Mouse (Mus musculus) kidney, embryonic 14.5 days (tissue): ENCODE measurements around the gene Prune1. TPM values are rescaled to one million over a fixed set of nuclear protein-coding genes. Genes with fewer than 3 reads are reported as not detected.
A peak's percentile ranks its signal among the peaks of the same experiment; 100 is the strongest.

ENCODE experiments used
- ATAC-seq: fragments of 200-750 bp; cut with Nextera tagmentation; 2 replicates; pipeline ENCODE4 v1.8.0; 2017; ENCODE audit warnings: moderate number of reproducible peaks, mild to moderate bottlenecking, moderate TSS enrichment, moderate library complexity; ENCODE audit not compliant: low FRiP score, low TSS enrichment
- H3K27ac ChIP-seq: fragments of 300-500 bp; sonication (generic); 2 replicates; pipeline ENCODE4 v1.5.1; 2014; ENCODE audit warnings: low read depth, mild to moderate bottlenecking, low read length, moderate library complexity, mixed read lengths
- H3K27me3 ChIP-seq: fragments of 300-500 bp; sonication (generic); 2 replicates; pipeline ENCODE4 v1.6.1; 2014; ENCODE audit warnings: mild to moderate bottlenecking, low read length; ENCODE audit not compliant: control insufficient read depth, insufficient read depth
- H3K36me3 ChIP-seq: fragments of 300-500 bp; sonication (generic); 2 replicates; pipeline ENCODE4 v1.6.1; 2014; ENCODE audit warnings: low read length, mixed read lengths; ENCODE audit not compliant: control insufficient read depth, insufficient read depth
- H3K4me1 ChIP-seq: fragments of 300-500 bp; sonication (generic); 2 replicates; pipeline ENCODE4 v1.6.1; 2014; ENCODE audit warnings: low read length, mixed read lengths; ENCODE audit not compliant: control insufficient read depth, insufficient read depth
- H3K4me2 ChIP-seq: fragments of 300-500 bp; sonication (generic); replicated peaks from 2 replicates; pipeline ENCODE4 v1.6.1; 2014; ENCODE audit warnings: low read depth, mild to moderate bottlenecking, low read length
- H3K4me3 ChIP-seq: fragments of 300-500 bp; sonication (generic); 2 replicates; pipeline ENCODE4 v1.5.1; 2014; ENCODE audit warnings: mild to moderate bottlenecking, low read length
- H3K9ac ChIP-seq: fragments of 300-500 bp; sonication (generic); 2 replicates; pipeline ENCODE4 v1.6.1; 2014; ENCODE audit warnings: low read depth, mild to moderate bottlenecking, low read length, moderate library complexity
- H3K9me3 ChIP-seq: fragments of 300-500 bp; sonication (generic); 2 replicates; pipeline ENCODE4 v1.6.1; 2016; ENCODE audit warnings: low read length; ENCODE audit not compliant: control insufficient read depth
- WGBS: fragments of 180-500 bp; shearing (Covaris S2); extraction: QIAGEN DNeasy Blood & Tissue Kit; methylation state at CpG from one replicate; pipeline ENCODE4 v1.1.7; 2014; 5-methylcytosine and 5-hydroxymethylcytosine counted together
- polyA plus RNA-seq: library from polyadenylated mRNA; unstranded; fragments of >200 nt; fragmentation: Nextera tagmentation; extraction: Ambion mirVana; gene quantifications from 2 replicates; pipeline ENCODE4 v1.2.1, GENCODE M21; 2014

Prune1 gene
- polyA plus RNA-seq, 1 experiment from 2014 or later: 22.1 TPM

DNA sequence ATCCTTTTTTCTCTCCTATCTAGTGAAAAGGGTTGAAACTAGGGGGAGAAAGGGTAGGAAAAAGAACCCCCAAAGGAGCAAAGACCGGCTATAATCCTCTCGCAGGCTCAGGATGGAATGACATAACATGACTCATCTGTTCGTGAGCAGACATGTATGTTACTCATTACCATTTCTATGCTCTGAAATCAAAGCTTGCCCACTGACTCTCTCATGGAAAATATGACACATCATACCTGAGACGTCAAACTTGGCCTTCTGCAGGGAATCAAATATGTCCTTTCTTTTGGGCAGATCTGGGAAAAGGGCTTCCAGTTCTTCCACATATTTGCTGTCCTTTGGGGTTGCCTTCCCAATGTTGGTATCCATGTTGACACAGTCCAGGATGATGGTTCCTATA, 19.9 kb downstream of the Prune1 start:
- H3K4me2 ChIP-seq: no peak overlapping the region
- no peak overlapping the region for H3K4me3 ChIP-seq
- no peaks in the 10 kb centered on the region for H3K27me3 ChIP-seq
- no peaks in the 10 kb centered on the region for H3K9me3 ChIP-seq
- H3K36me3 ChIP-seq: peaks cover 51% of the 10 kb centered on the region
- 89% methylated on average over 4 of the region's 4 CpGs for WGBS
- H3K9ac ChIP-seq: no peak overlapping the region
- no peak for ATAC-seq
- H3K27ac ChIP-seq: no peak overlapping the region
- H3K4me1 ChIP-seq: no peaks in the 10 kb centered on the region

DNA sequence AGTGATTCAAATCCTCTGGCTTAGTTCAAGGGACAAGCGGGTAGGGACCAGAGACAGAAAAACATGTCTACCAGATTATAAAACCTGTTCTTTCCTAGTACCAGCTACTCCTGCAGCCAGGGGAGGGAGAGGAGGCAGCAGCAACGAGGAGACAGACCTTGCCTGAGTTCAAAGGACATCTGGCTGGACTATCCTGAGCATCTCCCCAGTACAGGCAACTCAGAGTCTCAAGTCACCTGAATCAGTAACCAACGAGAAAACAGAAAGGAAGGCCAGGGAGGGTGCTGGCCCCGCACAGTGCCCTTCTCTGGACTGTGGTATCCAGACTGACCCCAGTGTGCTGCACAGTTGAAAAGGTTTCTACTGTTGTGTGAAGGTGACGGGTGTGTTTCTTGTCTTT, 24.9 kb downstream of the Prune1 start:
- H3K27me3 ChIP-seq: no peaks in the 10 kb centered on the region
- H3K4me2 ChIP-seq: no peak overlapping the region
- no peaks in the 10 kb centered on the region for H3K9me3 ChIP-seq
- WGBS: 75% methylated on average over 5 of the region's 5 CpGs
- H3K36me3 ChIP-seq: peaks cover 54% of the 10 kb centered on the region
- H3K27ac ChIP-seq: no peak overlapping the region
- H3K4me1 ChIP-seq: no peaks in the 10 kb centered on the region
- no peak for ATAC-seq
- no peak overlapping the region for H3K9ac ChIP-seq
- H3K4me3 ChIP-seq: no peak overlapping the region

DNA sequence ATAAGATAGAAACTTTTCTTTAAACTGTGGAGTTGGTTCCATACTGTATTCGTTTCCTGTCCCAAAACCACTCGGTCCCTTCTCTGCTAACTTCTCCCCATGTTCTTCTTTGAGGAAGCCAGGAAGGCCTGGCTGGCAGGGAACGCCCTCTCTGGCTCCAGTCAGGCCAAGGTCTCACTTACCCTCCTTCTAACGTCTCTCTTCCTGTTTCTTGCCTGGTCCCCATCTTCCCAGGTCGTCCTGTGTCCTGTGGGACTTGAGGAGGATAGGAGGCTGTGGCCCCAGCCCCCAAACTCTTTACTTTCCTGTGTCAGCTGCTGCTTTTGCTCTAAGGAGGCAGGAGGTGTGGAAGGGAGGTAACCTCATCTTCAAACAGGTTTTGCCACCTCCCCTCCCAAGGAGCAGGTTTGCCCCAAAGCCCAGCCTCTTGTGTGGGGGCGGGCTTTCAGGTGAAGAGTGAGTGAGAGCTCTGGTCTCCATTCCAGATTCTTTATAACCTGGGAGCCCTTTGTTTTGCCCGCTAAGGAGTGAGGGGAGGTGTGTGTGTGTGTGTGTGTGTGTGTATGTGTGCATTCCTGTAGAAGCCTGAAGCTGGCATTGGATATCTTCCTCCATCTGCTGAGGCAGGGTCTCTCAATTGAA, 31.0 kb downstream of the Prune1 start, which contains the start of gene Bnipl:
Bnipl (minus strand) TSS at position 411 of the 642 bp plus-strand sequence.
- Histone ChIP-seq H3K36me3 (peaks cover 16% of the 10 kb centered on the region; the same call in 1 of the 2 replicates), H3K4me2 (no peak within 1 kb of the TSS), H3K4me3 (no peak within 1 kb of the TSS), H3K27me3 (no peaks in the 10 kb centered on the region), H3K27ac (0 out of 2 replicates have a peak within 1 kb of the TSS, but pooled peaks have one; percentile 17), H3K9ac (no peak within 1 kb of the TSS), H3K4me1 (no peaks in the 10 kb centered on the region), H3K9me3 (no peaks in the 10 kb centered on the region)
- no peak for ATAC-seq
- 50% methylated on average over 7 of the region's 7 CpGs for WGBS

DNA sequence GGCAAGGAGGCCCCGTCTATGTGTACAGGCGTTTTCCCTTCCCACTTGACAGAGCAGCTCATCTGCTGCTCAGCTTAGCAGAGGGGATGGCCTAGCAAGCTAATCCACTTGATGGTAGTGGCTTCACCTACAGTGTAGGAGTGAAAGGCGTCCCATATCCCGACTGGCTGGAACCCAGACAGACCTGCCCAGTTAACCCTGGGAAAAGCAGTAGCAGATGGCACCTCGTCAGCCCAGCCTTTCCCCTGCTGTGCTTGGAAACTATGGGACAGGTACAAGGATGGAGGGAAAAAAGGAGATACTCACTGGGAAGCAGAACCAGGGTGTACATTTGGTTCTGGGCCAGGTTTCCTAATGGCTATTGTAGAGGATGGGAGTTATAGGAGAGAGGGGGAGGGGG, 31.5 kb downstream of the Prune1 start:
- Histone ChIP-seq H3K9me3 (no peaks in the 10 kb centered on the region), H3K4me1 (no peaks in the 10 kb centered on the region), H3K27me3 (no peaks in the 10 kb centered on the region), H3K27ac (no peak overlapping the region), H3K4me3 (no peak overlapping the region), H3K4me2 (no peak overlapping the region), H3K9ac (no peak overlapping the region), H3K36me3 (peaks cover 13% of the 10 kb centered on the region; the same call in 1 of the 2 replicates)
- WGBS: 62% methylated on average over 5 of the region's 5 CpGs
- no peak for ATAC-seq

DNA sequence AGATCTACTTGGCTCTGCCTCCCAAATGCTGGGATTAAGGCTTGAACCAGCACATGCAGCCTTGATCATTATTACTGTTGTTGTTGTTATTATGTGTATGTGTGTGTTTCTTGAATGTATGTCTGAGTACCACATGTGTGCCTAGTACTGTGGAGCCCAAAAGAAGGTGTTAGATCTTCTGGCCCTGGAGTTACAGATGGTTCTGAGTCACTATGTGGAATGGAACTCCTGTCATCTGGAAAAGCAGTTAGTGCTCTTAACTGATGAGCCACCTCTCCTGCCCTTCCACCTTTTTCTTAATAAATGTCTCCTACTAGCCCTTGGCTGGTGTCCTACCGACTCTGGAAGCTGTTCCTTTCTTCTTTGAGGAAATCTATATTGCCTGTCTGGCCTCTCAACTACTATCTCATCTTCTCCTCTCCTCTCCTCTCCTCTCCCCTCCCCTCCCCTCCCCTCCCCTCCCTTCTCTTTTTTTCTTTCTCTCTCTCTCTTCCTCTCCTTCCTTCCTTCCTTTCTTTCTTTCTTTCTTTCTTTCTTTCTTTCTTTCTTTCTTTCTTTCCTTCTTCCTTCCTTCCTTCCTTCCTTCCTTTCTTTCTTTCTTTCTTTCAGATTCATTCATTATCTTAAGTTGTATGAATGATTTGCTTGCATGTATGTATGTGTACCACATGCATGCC, 34.1 kb downstream of the Prune1 start:
- Histone ChIP-seq H3K4me2 (no peak overlapping the region), H3K4me3 (no peak overlapping the region), H3K9me3 (no peaks in the 10 kb centered on the region), H3K27me3 (no peaks in the 10 kb centered on the region), H3K9ac (no peak overlapping the region), H3K36me3 (no peaks in the 10 kb centered on the region), H3K27ac (no peak overlapping the region), H3K4me1 (no peaks in the 10 kb centered on the region)
- 60% methylated on average over 1 of the region's 1 CpGs for WGBS
- no peak for ATAC-seq

DNA sequence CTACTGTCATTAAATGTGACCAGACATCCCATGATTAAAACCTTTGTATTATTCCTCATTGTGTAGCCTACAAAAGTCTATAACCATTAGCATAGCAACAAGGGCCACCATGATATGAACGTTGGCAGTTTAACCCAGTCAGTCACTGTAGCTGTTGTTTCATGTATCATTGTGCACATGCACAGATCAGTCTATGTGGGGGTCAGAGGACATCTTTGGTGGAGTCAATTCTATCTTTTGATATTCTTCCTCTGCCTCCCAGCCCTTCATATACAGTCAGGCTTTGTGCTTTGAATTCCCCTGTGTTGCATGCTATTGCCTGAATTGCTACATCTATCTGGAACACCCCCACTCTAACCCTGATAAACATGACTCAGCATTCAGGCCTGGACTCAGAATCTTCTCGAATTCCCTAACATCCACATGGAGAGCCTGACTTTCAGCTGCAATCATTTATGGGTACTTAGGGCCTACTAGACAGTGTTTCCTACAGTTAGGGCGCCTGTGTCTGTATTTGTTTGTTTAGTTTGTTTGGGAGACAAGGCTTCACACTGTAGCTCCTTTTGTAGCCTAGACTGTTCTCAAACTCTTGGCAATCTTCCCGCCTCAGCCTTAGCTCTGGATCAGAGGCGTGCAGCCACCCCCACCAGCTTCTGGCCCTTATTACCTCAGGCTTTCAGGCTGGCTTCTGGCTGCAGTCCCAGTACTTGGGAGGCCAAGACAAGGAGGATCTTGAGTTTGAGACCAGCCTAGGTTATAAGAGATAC, 35.2 kb downstream of the Prune1 start:
- ATAC-seq: no peak
- 85% methylated on average over 5 of the region's 5 CpGs for WGBS
- Histone ChIP-seq H3K9ac (no peak overlapping the region), H3K4me3 (no peak overlapping the region), H3K9me3 (no peaks in the 10 kb centered on the region), H3K27ac (no peak overlapping the region), H3K27me3 (no peaks in the 10 kb centered on the region), H3K4me1 (no peaks in the 10 kb centered on the region), H3K4me2 (no peak overlapping the region), H3K36me3 (no peaks in the 10 kb centered on the region)

DNA sequence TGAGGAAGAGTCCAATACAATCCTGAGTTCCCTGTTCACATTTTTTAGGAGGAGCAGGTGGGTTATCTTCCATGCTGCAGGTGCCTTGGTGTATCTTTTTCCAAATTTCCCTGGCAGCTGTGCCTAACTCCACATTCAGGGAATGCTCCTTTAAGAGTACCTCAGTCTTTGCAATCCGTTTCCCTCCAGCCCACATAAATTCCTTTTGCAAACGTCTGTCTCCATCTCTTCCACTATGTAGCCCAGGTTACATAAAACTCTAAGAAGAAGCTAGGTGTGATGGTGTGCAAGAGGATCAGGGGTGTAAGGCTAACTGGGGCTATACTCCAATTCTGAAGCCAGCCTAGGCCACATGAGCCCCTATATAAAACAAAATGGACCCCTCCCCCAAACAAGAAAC, 38.8 kb downstream of the Prune1 start:
- whole genome bisulfite sequencing: 74% methylated on average over 2 of the region's 2 CpGs

DNA sequence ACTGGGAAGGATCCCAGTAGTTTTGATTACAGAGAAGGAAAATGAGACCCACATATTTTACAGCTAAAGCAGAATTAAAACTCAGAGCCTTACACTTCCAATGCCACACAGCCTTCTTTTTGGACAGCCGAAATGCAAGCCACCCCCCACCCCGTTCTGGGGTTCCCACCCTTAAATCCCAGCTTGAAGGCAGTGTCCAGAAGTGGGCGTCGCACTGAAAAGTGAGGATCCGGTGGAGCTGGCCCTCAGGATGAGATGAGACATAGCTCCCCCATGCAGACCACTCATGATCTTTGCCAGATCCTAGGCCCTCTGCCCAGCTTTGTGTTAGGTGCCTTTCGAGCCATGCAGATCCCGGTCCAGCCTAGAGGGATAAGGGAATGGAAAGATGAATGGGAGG, 40.4 kb downstream of the Prune1 start, which contains the start of gene Gm128:
Gm128 (minus strand) TSS at position 101 of the 400 bp plus-strand sequence.
- Histone ChIP-seq H3K4me1 (0 out of 2 replicates have a peak, but pooled peaks cover 3% of the 10 kb centered on the region), H3K9me3 (no peaks in the 10 kb centered on the region), H3K27me3 (no peaks in the 10 kb centered on the region), H3K4me2 (peak within 1 kb of the TSS; percentile 23; the same call in 1 of the 2 replicates), H3K9ac (no peak within 1 kb of the TSS), H3K27ac (no peak within 1 kb of the TSS), H3K4me3 (no peak within 1 kb of the TSS), H3K36me3 (peaks cover 14% of the 10 kb centered on the region; the same call in 1 of the 2 replicates)
- no peak for ATAC-seq
- 82% methylated on average over 7 of the region's 7 CpGs for WGBS

More for the DNA sequence above, 38.8 kb downstream of the Prune1 start:
- Histone ChIP-seq H3K4me1 (0 out of 2 replicates have a peak, but pooled peaks cover 3% of the 10 kb centered on the region), H3K27me3 (no peaks in the 10 kb centered on the region), H3K36me3 (peaks cover under 1% of the 10 kb centered on the region; the same call in 1 of the 2 replicates), H3K9ac (no peak overlapping the region), H3K4me2 (no peak overlapping the region), H3K4me3 (no peak overlapping the region), H3K27ac (no peak overlapping the region), H3K9me3 (no peaks in the 10 kb centered on the region)
- ATAC-seq: no peak
